Comparison of ENCODE assay signal across 8 mouse cellular contexts in genomic region chr4:116820902-116821693, GRCm38 (mm10). TPM values are rescaled to one million over a fixed set of nuclear protein-coding genes. Genes with fewer than 3 reads are reported as not detected.
A peak's percentile ranks its signal among the peaks of the same experiment; 100 is the strongest.
DNase-seq lines count a peak whose midpoint lies in the region; ATAC-seq and TF ChIP-seq lines count a peak whose summit lies in the region.

No protein-coding gene starts in this region.

- WGBS in embryonic facial prominence, embryonic 13.5 days = 1% methylated on average over 51 of the region's 51 CpGs
- WGBS in heart, embryonic 11.5 days (ENCODE audit: insufficient replicate concordance) = under 1% methylated on average over 51 of the region's 51 CpGs
- WGBS in liver, postnatal 0 days (ENCODE audit: insufficient replicate concordance) = under 1% methylated on average over 51 of the region's 51 CpGs
- WGBS in stomach, embryonic 16.5 days = under 1% methylated on average over 51 of the region's 51 CpGs

- H3K4me2 ChIP-seq in embryonic facial prominence, embryonic 13.5 days = peak overlapping the region; percentile 95
- peak overlapping the region; percentile 99 for H3K4me2 ChIP-seq in heart, embryonic 11.5 days
- H3K4me2 ChIP-seq in liver, postnatal 0 days (ENCODE audit: low read depth, low read length) = peak overlapping the region; percentile 87
- H3K4me2 ChIP-seq in stomach, embryonic 16.5 days (ENCODE audit: low read depth, low read length) = peak overlapping the region; percentile 97

- H3K36me3 ChIP-seq in embryonic facial prominence, embryonic 13.5 days = peaks cover 18% of the 10 kb centered on the region
- H3K36me3 ChIP-seq in heart, embryonic 11.5 days (ENCODE audit: control insufficient read depth, insufficient read depth, low read length) = no peaks in the 10 kb centered on the region; the same call in 1 of the 2 replicates
- H3K36me3 ChIP-seq in liver, postnatal 0 days (replicated peaks; ENCODE audit: insufficient read depth, low read length) = no peaks in the 10 kb centered on the region; the same call in 1 of the 2 replicates
- H3K36me3 ChIP-seq in stomach, embryonic 16.5 days (ENCODE audit: control insufficient read depth, insufficient read depth, low read length) = peaks cover 3% of the 10 kb centered on the region; the same call in 1 of the 2 replicates

- H3K9ac ChIP-seq in embryonic facial prominence, embryonic 13.5 days = peak overlapping the region; percentile 70
- peak overlapping the region; percentile 72 for H3K9ac ChIP-seq in heart, embryonic 11.5 days (ENCODE audit: low read depth, low read length)
- H3K9ac ChIP-seq in liver, postnatal 0 days (replicated peaks) = peak overlapping the region; percentile 65
- peak overlapping the region; percentile 71 for H3K9ac ChIP-seq in stomach, embryonic 16.5 days (ENCODE audit: low read length)

- TF ChIP-seq EP300 in liver, postnatal 0 days (IDR thresholded peaks at IDR 0.05; ENCODE audit: low read depth) = no peak

- H3K4me1 ChIP-seq in embryonic facial prominence, embryonic 13.5 days = peaks cover 28% of the 10 kb centered on the region
- peaks cover 15% of the 10 kb centered on the region; the same call in 1 of the 2 replicates for H3K4me1 ChIP-seq in heart, embryonic 11.5 days (ENCODE audit: control insufficient read depth, insufficient read depth, low read length)
- H3K4me1 ChIP-seq in liver, postnatal 0 days (ENCODE audit: insufficient read depth) = peaks cover 18% of the 10 kb centered on the region
- H3K4me1 ChIP-seq in stomach, embryonic 16.5 days (ENCODE audit: control insufficient read depth, insufficient read depth, low read length) = peaks cover 11% of the 10 kb centered on the region; the same call in 1 of the 2 replicates

- peak; percentile 56; the same call in 1 of the 2 replicates for ATAC-seq in embryonic facial prominence, embryonic 13.5 days (ENCODE audit: insufficient number of reproducible peaks, insufficient read depth, low FRiP score, low TSS enrichment, low read depth)
- ATAC-seq in heart, embryonic 11.5 days (replicated peaks; ENCODE audit: insufficient number of reproducible peaks, low FRiP score, low TSS enrichment) = peak; percentile 71
- ATAC-seq in liver, postnatal 0 days = peak; percentile 76
- peak; percentile 85 for ATAC-seq in stomach, embryonic 16.5 days (ENCODE audit: insufficient read depth, low FRiP score)

- TF ChIP-seq CTCF in liver, postnatal 0 days (IDR thresholded peaks at IDR 0.05; ENCODE audit: low read depth) = no peak

- H3K27me3 ChIP-seq in embryonic facial prominence, embryonic 13.5 days = peaks cover 19% of the 10 kb centered on the region
- peaks cover 19% of the 10 kb centered on the region for H3K27me3 ChIP-seq in heart, embryonic 11.5 days (ENCODE audit: control insufficient read depth, insufficient read depth, low read length)
- peaks cover 17% of the 10 kb centered on the region for H3K27me3 ChIP-seq in liver, postnatal 0 days (ENCODE audit: insufficient read depth, low read length)
- H3K27me3 ChIP-seq in stomach, embryonic 16.5 days (ENCODE audit: control insufficient read depth, insufficient read depth, low read length) = peaks cover 15% of the 10 kb centered on the region; the same call in 1 of the 2 replicates

- H3K4me3 ChIP-seq in embryonic facial prominence, embryonic 13.5 days = peak overlapping the region; percentile 60
- H3K4me3 ChIP-seq in heart, embryonic 11.5 days (ENCODE audit: low read depth, low read length) = peak overlapping the region; percentile 54
- H3K4me3 ChIP-seq in liver, postnatal 0 days (ENCODE audit: low read depth, low read length) = peak overlapping the region; percentile 60
- H3K4me3 ChIP-seq in stomach, embryonic 16.5 days (replicated peaks; ENCODE audit: low read length) = peak overlapping the region; percentile 60

- DNase-seq in B cell, adult 2 months = peak; percentile 56 to 59
- peak; percentile 92 for DNase-seq in adrenal gland, postnatal 14 days
- peak; percentile 97 for DNase-seq in kidney, adult 9 months
- DNase-seq in liver, postnatal 0 days = peak; percentile 77
- peak; percentile 75 for DNase-seq in neural tube, embryonic 10.5 days (ENCODE audit: extremely low spot score, low spot score)

- H3K9me3 ChIP-seq in embryonic facial prominence, embryonic 13.5 days = no peaks in the 10 kb centered on the region
- H3K9me3 ChIP-seq in heart, embryonic 11.5 days (replicated peaks; ENCODE audit: control insufficient read depth, low read length) = no peaks in the 10 kb centered on the region
- no peaks in the 10 kb centered on the region for H3K9me3 ChIP-seq in liver, postnatal 0 days (ENCODE audit: low read length)
- H3K9me3 ChIP-seq in stomach, embryonic 16.5 days (replicated peaks; ENCODE audit: control insufficient read depth, low read length) = no peaks in the 10 kb centered on the region

- H3K27ac ChIP-seq in embryonic facial prominence, embryonic 13.5 days = no peak overlapping the region
- H3K27ac ChIP-seq in heart, embryonic 11.5 days (ENCODE audit: low read depth, low read length) = no peak overlapping the region
- H3K27ac ChIP-seq in liver, postnatal 0 days (ENCODE audit: low read depth) = no peak overlapping the region
- no peak overlapping the region for H3K27ac ChIP-seq in stomach, embryonic 16.5 days (ENCODE audit: low read length)

RNA-seq across cellular contexts. Expression of gene Hpdl, which starts 0.4 kb away (rescaled TPM):
- 6.1 and 7.0 TPM in 2 replicates for total RNA-seq in adrenal gland, postnatal 14 days (2021)
- 0.70 and 1.0 TPM in 2 replicates for polyA plus RNA-seq in embryonic facial prominence, embryonic 13.5 days (2015; fragmentation: Nextera tagmentation; extraction: Ambion mirVana)
- polyA plus RNA-seq in heart, embryonic 11.5 days (2014; fragmentation: Nextera tagmentation; extraction: Ambion mirVana) = 0.84 and 1.1 TPM in 2 replicates
- 0.22 TPM in 1 of 2 replicates, not detected in the other for polyA plus RNA-seq in liver, postnatal 0 days (2015; fragmentation: Nextera tagmentation; extraction: Ambion mirVana)
- 0.57 and 0.94 TPM in 2 replicates for polyA plus RNA-seq in stomach, embryonic 16.5 days (2015; fragmentation: Nextera tagmentation; extraction: Ambion mirVana)

RNA-seq across cellular contexts. Expression of gene Mutyh, which starts 13.6 kb away (rescaled TPM):
- 2.5 and 6.4 TPM in 2 replicates for total RNA-seq in adrenal gland, postnatal 14 days (2021)
- 16.7 and 19.7 TPM in 2 replicates for polyA plus RNA-seq in embryonic facial prominence, embryonic 13.5 days (2015; fragmentation: Nextera tagmentation; extraction: Ambion mirVana)
- 10.9 and 12.0 TPM in 2 replicates for polyA plus RNA-seq in heart, embryonic 11.5 days (2014; fragmentation: Nextera tagmentation; extraction: Ambion mirVana)
- 1.4 and 1.7 TPM in 2 replicates for polyA plus RNA-seq in liver, postnatal 0 days (2015; fragmentation: Nextera tagmentation; extraction: Ambion mirVana)
- polyA plus RNA-seq in stomach, embryonic 16.5 days (2015; fragmentation: Nextera tagmentation; extraction: Ambion mirVana) = 11.6 and 12.0 TPM in 2 replicates

RNA-seq across cellular contexts. Expression of gene Toe1, which starts 13.7 kb away (rescaled TPM):
- total RNA-seq in adrenal gland, postnatal 14 days (2021) = 18.9 and 22.0 TPM in 2 replicates
- 35.5 and 39.1 TPM in 2 replicates for polyA plus RNA-seq in embryonic facial prominence, embryonic 13.5 days (2015; fragmentation: Nextera tagmentation; extraction: Ambion mirVana)
- polyA plus RNA-seq in heart, embryonic 11.5 days (2014; fragmentation: Nextera tagmentation; extraction: Ambion mirVana) = 21.5 and 25.1 TPM in 2 replicates
- 9.2 and 9.3 TPM in 2 replicates for polyA plus RNA-seq in liver, postnatal 0 days (2015; fragmentation: Nextera tagmentation; extraction: Ambion mirVana)
- polyA plus RNA-seq in stomach, embryonic 16.5 days (2015; fragmentation: Nextera tagmentation; extraction: Ambion mirVana) = 28.4 and 31.9 TPM in 2 replicates

RNA-seq across cellular contexts. Expression of gene Zswim5, which starts 56.1 kb away (rescaled TPM):
- 3.1 and 3.5 TPM in 2 replicates for total RNA-seq in adrenal gland, postnatal 14 days (2021)
- 0.66 and 0.85 TPM in 2 replicates for polyA plus RNA-seq in embryonic facial prominence, embryonic 13.5 days (2015; fragmentation: Nextera tagmentation; extraction: Ambion mirVana)
- polyA plus RNA-seq in heart, embryonic 11.5 days (2014; fragmentation: Nextera tagmentation; extraction: Ambion mirVana) = 0.86 and 1.2 TPM in 2 replicates
- 0.06 TPM in 2 replicates for polyA plus RNA-seq in liver, postnatal 0 days (2015; fragmentation: Nextera tagmentation; extraction: Ambion mirVana)
- 0.44 and 0.56 TPM in 2 replicates for polyA plus RNA-seq in stomach, embryonic 16.5 days (2015; fragmentation: Nextera tagmentation; extraction: Ambion mirVana)
